Mouse (Mus musculus) heart, embryonic 10.5 days (tissue): ENCODE measurements around the gene Spats2. TPM values are rescaled to one million over a fixed set of nuclear protein-coding genes. Genes with fewer than 3 reads are reported as not detected.

Experiments
- DNase-seq: peaks from one replicate; pipeline ENCODE4 v3.0.0-alpha.2; 2017; ENCODE audit warnings: low spot score
- H3K27ac ChIP-seq: fragments of 300-500 bp; sonication (generic); 2 replicates; pipeline ENCODE4 v1.5.1; 2016; ENCODE audit warnings: mild to moderate bottlenecking
- H3K27me3 ChIP-seq: fragments of 300-500 bp; sonication (generic); 2 replicates; pipeline ENCODE4 v1.6.1; 2016; ENCODE audit warnings: mild to moderate bottlenecking; ENCODE audit not compliant: poor library complexity, insufficient read depth, severe bottlenecking
- H3K36me3 ChIP-seq: fragments of 300-500 bp; sonication (generic); 2 replicates; pipeline ENCODE4 v1.6.1; 2016; ENCODE audit warnings: mild to moderate bottlenecking, moderate library complexity
- H3K4me1 ChIP-seq: fragments of 300-500 bp; sonication (generic); 2 replicates; pipeline ENCODE4 v1.6.1; 2016; ENCODE audit warnings: mild to moderate bottlenecking
- H3K4me3 ChIP-seq: fragments of 300-500 bp; sonication (generic); 2 replicates; pipeline ENCODE4 v1.5.1; 2016; ENCODE audit warnings: mild to moderate bottlenecking, moderate library complexity
- H3K9me3 ChIP-seq: fragments of 300-500 bp; sonication (generic); 2 replicates; pipeline ENCODE4 v1.6.1; 2016; ENCODE audit warnings: mild to moderate bottlenecking, moderate library complexity
- WGBS: fragments of 180-500 bp; shearing (Covaris S2); methylation state at CpG from one replicate; pipeline ENCODE4 v1.1.7; 2016; 5-methylcytosine and 5-hydroxymethylcytosine counted together
- polyA plus RNA-seq: library from polyadenylated mRNA; unstranded; fragments of >200 nt; fragmentation: Nextera tagmentation; extraction: Ambion mirVana; gene quantifications from 2 replicates; pipeline ENCODE4 v1.2.1, GENCODE M21; 2016

Spats2 gene
- polyA plus RNA-seq, 1 experiment from 2014 or later, result 58.5 TPM

DNA sequence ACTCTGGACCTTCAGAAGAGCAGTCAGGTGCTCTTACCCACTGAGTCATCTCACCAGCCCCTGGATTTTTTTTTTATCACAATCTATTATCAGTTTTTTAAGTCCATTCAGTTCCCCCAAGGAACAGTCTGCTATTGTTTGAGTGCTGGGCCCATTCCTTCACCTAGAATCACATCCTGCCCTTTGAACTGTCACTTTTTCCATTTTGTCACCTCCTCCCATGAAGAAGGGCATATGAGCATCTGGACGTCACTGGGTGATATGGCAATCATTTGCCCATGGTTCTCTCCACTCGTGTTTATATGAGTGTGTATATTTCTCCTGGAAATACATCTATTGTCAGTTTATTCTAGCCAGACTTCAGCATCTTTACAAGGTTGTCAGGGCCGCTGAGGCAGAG is 17.9 kb upstream of the Spats2 start:
- WGBS, result 72% methylated on average over 3 of the region's 3 CpGs
- Histone ChIP-seq H3K36me3 (no peaks in the 10 kb centered on the region), H3K9me3 (no peaks in the 10 kb centered on the region), H3K4me3 (no peak overlapping the region), H3K27ac (no peak overlapping the region), H3K27me3 (no peaks in the 10 kb centered on the region), H3K4me1 (no peaks in the 10 kb centered on the region)
- no peak for DNase-seq

DNA sequence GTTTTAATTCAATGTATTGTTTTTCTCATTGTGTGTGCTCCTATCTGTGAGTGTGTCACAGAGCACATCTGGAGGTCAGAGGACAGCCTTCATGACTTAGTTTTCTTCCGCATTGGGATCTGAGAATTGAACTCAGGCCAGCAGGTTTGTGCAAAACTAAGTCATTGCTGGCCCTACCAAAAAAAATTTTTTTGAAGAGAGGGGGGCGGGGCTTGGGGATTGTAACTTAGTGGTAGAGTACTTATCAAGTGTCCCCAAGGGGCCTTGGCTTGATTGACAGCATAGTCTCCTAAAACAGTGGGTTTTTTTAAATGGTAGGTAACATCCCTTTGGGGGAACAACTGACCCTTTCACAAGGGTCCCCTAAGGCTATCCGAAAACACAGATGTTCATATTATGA is 14.6 kb upstream of the Spats2 start:
- Histone ChIP-seq H3K27me3 (no peaks in the 10 kb centered on the region), H3K4me3 (no peak overlapping the region), H3K36me3 (no peaks in the 10 kb centered on the region), H3K27ac (no peak overlapping the region), H3K4me1 (peaks cover 4% of the 10 kb centered on the region; the same call in 1 of the 2 replicates), H3K9me3 (no peaks in the 10 kb centered on the region)
- 79% methylated on average over 3 of the region's 3 CpGs for WGBS
- no peak for DNase-seq

DNA sequence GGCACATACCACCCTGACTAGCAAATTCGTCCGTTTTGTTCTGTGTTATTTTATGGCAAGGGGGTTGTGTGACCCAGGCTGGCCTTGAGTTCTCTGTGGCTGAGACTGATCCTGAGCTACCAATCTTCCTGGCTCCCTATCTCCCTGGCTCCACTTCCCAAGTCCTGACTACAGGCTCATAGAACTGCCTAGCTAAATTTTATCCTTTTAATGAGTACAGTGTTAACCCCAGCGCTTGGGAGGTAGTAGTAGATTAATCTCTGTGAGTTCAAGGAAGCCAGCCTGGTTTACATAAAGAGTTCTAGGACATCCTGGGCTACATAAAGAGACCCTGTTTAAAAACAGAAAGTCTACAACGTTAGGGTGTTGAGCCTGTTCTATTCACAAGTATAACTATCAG is 13.9 kb upstream of the Spats2 start:
- 55% methylated on average over 4 of the region's 4 CpGs for WGBS
- DNase-seq, result no peak
- no peak overlapping the region for H3K4me3 ChIP-seq
- H3K9me3 ChIP-seq, result no peaks in the 10 kb centered on the region
- H3K36me3 ChIP-seq, result no peaks in the 10 kb centered on the region
- no peaks in the 10 kb centered on the region for H3K27me3 ChIP-seq
- no peak overlapping the region for H3K27ac ChIP-seq
- H3K4me1 ChIP-seq, result peaks cover 11% of the 10 kb centered on the region

DNA sequence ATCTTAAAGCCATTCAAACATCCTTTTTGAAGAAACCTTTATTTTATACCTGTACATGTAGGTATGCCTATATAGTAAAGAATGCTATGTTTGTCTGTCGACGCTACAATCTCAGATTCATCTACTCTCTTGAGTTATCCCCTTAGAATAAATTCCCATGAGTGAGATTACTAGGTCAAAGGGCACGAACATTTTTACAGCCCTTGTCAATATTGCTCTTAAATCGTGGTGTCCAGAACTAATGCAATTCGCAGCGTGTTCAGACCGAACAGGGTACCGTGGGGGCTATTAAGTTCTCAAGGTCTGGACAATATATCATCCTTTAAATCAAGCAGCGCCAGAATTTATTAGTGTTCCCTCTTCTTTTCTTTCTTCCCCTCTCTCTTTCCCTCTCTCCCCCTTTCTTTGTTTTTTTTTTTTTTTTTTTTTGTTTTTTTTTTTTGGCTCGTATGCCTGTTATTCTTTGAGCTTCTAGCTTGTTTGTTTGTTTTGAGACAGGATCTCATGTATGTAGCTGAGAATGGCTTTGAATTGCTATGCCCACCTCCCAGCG is 12.8 kb upstream of the Spats2 start:
- no peak overlapping the region for H3K27ac ChIP-seq
- DNase-seq, result no peak
- H3K4me3 ChIP-seq, result peak overlapping the region; percentile 33; the same call in 1 of the 2 replicates
- peaks cover 13% of the 10 kb centered on the region for H3K4me1 ChIP-seq
- no peaks in the 10 kb centered on the region for H3K27me3 ChIP-seq
- no peaks in the 10 kb centered on the region for H3K9me3 ChIP-seq
- H3K36me3 ChIP-seq, result no peaks in the 10 kb centered on the region
- WGBS, result 70% methylated on average over 11 of the region's 11 CpGs

GRCm38 (mm10) chr15:99113396-99113975 is 12.2 kb upstream of the Spats2 start:
- peak overlapping the region; percentile 33 for H3K4me3 ChIP-seq
- 9% methylated on average over 9 of the region's 9 CpGs for WGBS
- 0 out of 2 replicates have a peak overlapping the region, but pooled peaks have one; percentile 7 for H3K27ac ChIP-seq
- H3K36me3 ChIP-seq, result no peaks in the 10 kb centered on the region
- no peaks in the 10 kb centered on the region for H3K27me3 ChIP-seq
- no peaks in the 10 kb centered on the region for H3K9me3 ChIP-seq
- DNase-seq, result no peak
- H3K4me1 ChIP-seq, result peaks cover 13% of the 10 kb centered on the region

DNA sequence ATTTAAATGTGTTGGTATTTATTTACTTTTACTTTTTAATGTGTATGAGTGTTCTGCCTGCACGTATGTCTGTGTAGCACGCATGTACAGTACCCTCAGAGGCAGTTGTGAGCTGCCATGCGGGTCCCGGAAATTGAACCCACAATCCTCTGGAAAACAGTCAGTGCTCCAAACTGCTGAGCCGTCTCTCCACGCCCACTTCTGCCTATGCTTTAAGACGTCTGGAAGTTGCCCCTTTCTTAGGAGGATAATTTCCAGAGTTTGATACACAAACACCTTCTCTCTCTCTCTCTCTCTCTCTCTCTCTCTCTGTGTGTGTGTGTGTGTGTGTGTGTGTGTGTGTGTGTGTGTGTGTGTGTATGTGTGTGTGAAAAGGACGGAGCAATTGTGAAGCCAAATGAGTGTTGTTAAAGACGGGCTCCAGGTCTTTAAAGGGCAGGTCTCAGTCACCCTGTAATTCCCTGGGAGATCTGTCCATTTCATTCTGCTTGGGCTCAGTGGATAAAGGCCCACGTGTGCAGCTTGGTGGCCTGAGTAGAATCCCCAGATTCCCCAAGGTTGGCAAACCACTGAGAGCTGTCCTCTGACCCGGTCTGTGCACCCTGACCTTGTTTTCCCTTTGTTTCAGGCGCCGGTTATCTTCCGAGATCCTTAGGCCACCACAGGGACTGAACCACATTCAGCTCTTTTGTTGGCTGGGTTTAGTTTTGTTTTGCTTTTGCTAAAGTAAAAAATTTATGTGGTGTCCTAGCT is 11.2 kb upstream of the Spats2 start:
- H3K27me3 ChIP-seq, result no peaks in the 10 kb centered on the region
- H3K4me3 ChIP-seq, result no peak overlapping the region
- WGBS, result 57% methylated on average over 14 of the region's 14 CpGs
- H3K27ac ChIP-seq, result no peak overlapping the region
- H3K9me3 ChIP-seq, result no peaks in the 10 kb centered on the region
- DNase-seq, result no peak
- peaks cover 13% of the 10 kb centered on the region for H3K4me1 ChIP-seq
- H3K36me3 ChIP-seq, result no peaks in the 10 kb centered on the region

GRCm38 (mm10) chr15:99115065-99115423 is 10.7 kb upstream of the Spats2 start:
- Histone ChIP-seq H3K36me3 (no peaks in the 10 kb centered on the region), H3K4me1 (peaks cover 18% of the 10 kb centered on the region), H3K9me3 (no peaks in the 10 kb centered on the region), H3K27ac (no peak overlapping the region), H3K4me3 (no peak overlapping the region), H3K27me3 (no peaks in the 10 kb centered on the region)
- DNase-seq, result no peak
- WGBS, result 79% methylated on average over 7 of the region's 7 CpGs

- Histone ChIP-seq H3K36me3 (no peaks in the 10 kb centered on the region), H3K27ac (no peak overlapping the region), H3K4me3 (no peak overlapping the region), H3K27me3 (no peaks in the 10 kb centered on the region), H3K9me3 (no peaks in the 10 kb centered on the region), H3K4me1 (peaks cover 31% of the 10 kb centered on the region)
- DNase-seq, result no peak
- whole genome bisulfite sequencing, result 34% methylated on average over 11 of the region's 11 CpGs
These were observed 9.2 kb upstream of the Spats2 start for GRCm38 (mm10) chr15:99116539-99116938.

- no peak for DNase-seq
- peaks cover 27% of the 10 kb centered on the region for H3K4me1 ChIP-seq
- H3K36me3 ChIP-seq, result no peaks in the 10 kb centered on the region
- H3K4me3 ChIP-seq, result peak overlapping the region; percentile 13
- no peaks in the 10 kb centered on the region for H3K9me3 ChIP-seq
- peak overlapping the region; percentile 80 for H3K27ac ChIP-seq
- 12% methylated on average over 11 of the region's 11 CpGs for WGBS
- no peaks in the 10 kb centered on the region for H3K27me3 ChIP-seq
These were observed 4.9 kb upstream of the Spats2 start for GRCm38 (mm10) chr15:99120814-99121213.

- H3K4me3 ChIP-seq, result no peak overlapping the region
- H3K9me3 ChIP-seq, result no peaks in the 10 kb centered on the region
- no peak overlapping the region for H3K27ac ChIP-seq
- H3K4me1 ChIP-seq, result peaks cover 19% of the 10 kb centered on the region
- no peaks in the 10 kb centered on the region for H3K36me3 ChIP-seq
- no peak for DNase-seq
- 81% methylated on average over 2 of the region's 2 CpGs for WGBS
- no peaks in the 10 kb centered on the region for H3K27me3 ChIP-seq
These were observed 3.1 kb upstream of the Spats2 start for GRCm38 (mm10) chr15:99122642-99123041.

DNA sequence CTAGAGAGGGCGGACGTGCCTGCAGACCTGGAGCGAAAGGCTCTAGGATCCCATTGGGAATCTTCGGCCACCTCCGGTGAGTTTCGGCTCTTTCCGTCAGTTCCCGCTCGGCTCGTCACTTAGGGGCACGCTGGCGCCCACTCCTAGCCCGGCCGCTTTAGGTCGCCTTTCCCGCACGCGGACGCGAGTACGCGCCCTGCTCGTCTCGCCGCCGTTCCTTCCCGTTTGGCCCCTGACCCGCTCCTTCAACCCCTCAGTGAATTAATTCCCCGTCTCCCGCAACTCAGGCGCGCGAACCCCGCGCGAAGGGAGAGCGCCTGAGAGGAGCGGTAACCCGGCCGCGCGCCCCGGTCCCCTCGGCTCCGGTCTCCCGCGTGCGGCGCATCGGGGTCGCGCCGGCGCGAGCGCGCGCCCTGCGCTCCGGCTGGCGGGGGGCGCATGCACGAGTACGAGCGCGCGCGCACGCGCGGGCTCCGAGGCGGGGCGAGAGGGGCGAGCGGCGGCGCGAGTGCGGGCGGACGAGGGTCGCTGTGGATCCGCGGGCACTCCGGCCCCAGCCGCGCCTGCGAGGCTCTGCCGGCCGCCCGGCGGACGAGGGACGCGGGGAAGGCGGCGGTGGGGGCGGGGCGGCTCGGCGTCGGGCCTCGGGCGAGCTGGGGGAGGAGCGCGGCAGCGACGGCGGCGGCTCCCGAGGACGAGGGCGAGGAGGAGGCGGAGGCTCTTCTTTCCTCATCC is 532 bp downstream of the Spats2 start:
- Histone ChIP-seq H3K4me3 (peak overlapping the region; percentile 89), H3K4me1 (peaks cover 30% of the 10 kb centered on the region), H3K36me3 (0 out of 2 replicates have a peak, but pooled peaks cover 4% of the 10 kb centered on the region), H3K27me3 (no peaks in the 10 kb centered on the region), H3K9me3 (no peaks in the 10 kb centered on the region), H3K27ac (peak overlapping the region; percentile 99)
- DNase-seq, result peak; percentile 94
- WGBS, result under 1% methylated on average over 113 of the region's 115 CpGs

- Histone ChIP-seq H3K9me3 (no peaks in the 10 kb centered on the region), H3K27ac (peak overlapping the region; percentile 99), H3K27me3 (no peaks in the 10 kb centered on the region), H3K4me3 (peak overlapping the region; percentile 89), H3K36me3 (peaks cover 9% of the 10 kb centered on the region; the same call in 1 of the 2 replicates), H3K4me1 (peaks cover 27% of the 10 kb centered on the region)
- DNase-seq, result no peak
- WGBS, result 1% methylated on average over 34 of the region's 35 CpGs
These were observed 1.2 kb downstream of the Spats2 start for GRCm38 (mm10) chr15:99126816-99127365.
